Mouse (Mus musculus) heart, embryonic 11.5 days (tissue): Measurements from ENCODE around the gene Adcy5. TPM values are rescaled to one million over a fixed set of nuclear protein-coding genes. Genes with fewer than 3 reads are reported as not detected.

Experiments used
- ATAC-seq: fragments of 200-750 bp; cut with Nextera tagmentation; replicated peaks from 2 replicates; pipeline ENCODE4 v1.8.0; 2017; ENCODE audit warnings: moderate library complexity; ENCODE audit not compliant: insufficient number of reproducible peaks, low FRiP score, low TSS enrichment
- H3K27ac ChIP-seq: fragments of 300-500 bp; sonication (generic); 2 replicates; pipeline ENCODE4 v1.5.1; 2014; ENCODE audit warnings: mild to moderate bottlenecking, low read depth, low read length
- H3K27me3 ChIP-seq: fragments of 300-500 bp; sonication (generic); 2 replicates; pipeline ENCODE4 v1.6.1; 2014; ENCODE audit warnings: mild to moderate bottlenecking, low read length, mixed read lengths; ENCODE audit not compliant: control insufficient read depth, insufficient read depth
- H3K36me3 ChIP-seq: fragments of 300-500 bp; sonication (generic); 2 replicates; pipeline ENCODE4 v1.6.1; 2014; ENCODE audit warnings: mild to moderate bottlenecking, low read length, moderate library complexity, mixed read lengths; ENCODE audit not compliant: control insufficient read depth, insufficient read depth
- H3K4me1 ChIP-seq: fragments of 300-500 bp; sonication (generic); 2 replicates; pipeline ENCODE4 v1.6.1; 2014; ENCODE audit warnings: low read length; ENCODE audit not compliant: control insufficient read depth, insufficient read depth
- H3K4me2 ChIP-seq: fragments of 300-500 bp; sonication (generic); 2 replicates; pipeline ENCODE4 v1.6.1; 2014; ENCODE audit warnings: mild to moderate bottlenecking, moderate library complexity
- H3K4me3 ChIP-seq: fragments of 300-500 bp; sonication (generic); 2 replicates; pipeline ENCODE4 v1.5.1; 2014; ENCODE audit warnings: low read depth, low read length
- H3K9ac ChIP-seq: fragments of 300-500 bp; sonication (generic); 2 replicates; pipeline ENCODE4 v1.6.1; 2014; ENCODE audit warnings: mild to moderate bottlenecking, low read depth, low read length, moderate library complexity
- H3K9me3 ChIP-seq: fragments of 300-500 bp; sonication (generic); replicated peaks from 2 replicates; pipeline ENCODE4 v1.6.1; 2016; ENCODE audit warnings: low read length; ENCODE audit not compliant: control insufficient read depth
- WGBS: fragments of 180-500 bp; shearing (Covaris S2); extraction: QIAGEN DNeasy Blood & Tissue Kit; methylation state at CpG from one replicate; pipeline ENCODE4 v1.1.7; 2014; ENCODE audit not compliant: insufficient replicate concordance; 5-methylcytosine and 5-hydroxymethylcytosine counted together
- polyA plus RNA-seq: library from polyadenylated mRNA; unstranded; fragments of >200 nt; fragmentation: Nextera tagmentation; extraction: Ambion mirVana; gene quantifications from 2 replicates; pipeline ENCODE4 v1.2.1, GENCODE M21; 2014

Gene Adcy5
- polyA plus RNA-seq, 1 experiment from 2014 or later: 5.6 TPM

DNA sequence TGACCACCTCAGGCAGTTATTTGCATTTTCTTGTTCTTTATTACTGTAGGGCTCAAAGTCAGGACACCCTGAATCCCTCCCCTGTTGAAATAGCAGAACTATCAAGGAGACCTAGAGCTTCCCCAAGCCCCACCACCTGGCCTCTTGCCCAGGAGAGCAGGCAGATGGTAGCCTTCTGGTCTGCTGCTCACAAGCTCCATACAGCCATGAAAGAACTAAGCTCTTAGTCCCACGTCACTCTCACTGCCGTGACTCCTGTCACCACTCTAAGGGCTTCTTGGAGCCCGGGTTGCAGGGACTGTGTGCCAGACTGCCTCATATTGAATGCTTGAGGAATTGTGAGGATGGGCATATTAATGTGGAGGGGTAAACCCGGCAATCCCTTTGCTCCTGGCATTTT is 69.3 kb downstream of the Adcy5 start:
- Histone ChIP-seq H3K4me3 (no peak overlapping the region; the same call in 1 of the 2 replicates), H3K27me3 (0 out of 2 replicates have a peak, but pooled peaks cover 6% of the 10 kb centered on the region), H3K4me2 (peak overlapping the region; percentile 48), H3K27ac (peak overlapping the region; percentile 95), H3K9me3 (no peaks in the 10 kb centered on the region), H3K4me1 (peaks cover 70% of the 10 kb centered on the region), H3K36me3 (no peaks in the 10 kb centered on the region), H3K9ac (peak overlapping the region; percentile 52; the same call in 1 of the 2 replicates)
- WGBS: 44% methylated on average over 4 of the region's 4 CpGs
- no peak for ATAC-seq

DNA sequence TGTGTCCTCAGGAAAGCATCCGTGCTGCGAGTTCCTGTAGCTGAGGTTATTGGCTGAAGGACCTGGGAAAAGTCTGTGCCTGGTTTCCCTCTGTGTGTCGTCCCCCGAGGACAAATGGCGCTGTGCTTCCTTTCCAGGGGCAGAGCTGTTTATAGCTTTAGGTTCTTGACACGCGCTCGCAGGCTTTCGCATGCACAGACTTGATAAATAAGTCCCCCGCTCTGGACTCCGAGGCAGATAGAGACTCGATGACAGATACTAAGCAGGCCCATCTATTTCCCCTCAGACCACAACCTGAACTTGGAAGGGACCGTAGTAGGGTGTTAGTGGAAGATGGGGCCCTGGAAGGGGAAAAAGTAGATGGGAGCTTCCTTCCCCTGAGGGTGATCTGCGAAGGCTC is 70.0 kb downstream of the Adcy5 start:
- 0 out of 2 replicates have a peak, but pooled peaks cover 6% of the 10 kb centered on the region for H3K27me3 ChIP-seq
- no peak overlapping the region for H3K9ac ChIP-seq
- H3K36me3 ChIP-seq: no peaks in the 10 kb centered on the region
- H3K4me3 ChIP-seq: no peak overlapping the region
- peak; percentile 52; the same call in 1 of the 2 replicates for ATAC-seq
- H3K4me1 ChIP-seq: peaks cover 77% of the 10 kb centered on the region
- WGBS: 7% methylated on average over 14 of the region's 14 CpGs
- H3K27ac ChIP-seq: peak overlapping the region; percentile 95
- H3K4me2 ChIP-seq: peak overlapping the region; percentile 48
- no peaks in the 10 kb centered on the region for H3K9me3 ChIP-seq

DNA sequence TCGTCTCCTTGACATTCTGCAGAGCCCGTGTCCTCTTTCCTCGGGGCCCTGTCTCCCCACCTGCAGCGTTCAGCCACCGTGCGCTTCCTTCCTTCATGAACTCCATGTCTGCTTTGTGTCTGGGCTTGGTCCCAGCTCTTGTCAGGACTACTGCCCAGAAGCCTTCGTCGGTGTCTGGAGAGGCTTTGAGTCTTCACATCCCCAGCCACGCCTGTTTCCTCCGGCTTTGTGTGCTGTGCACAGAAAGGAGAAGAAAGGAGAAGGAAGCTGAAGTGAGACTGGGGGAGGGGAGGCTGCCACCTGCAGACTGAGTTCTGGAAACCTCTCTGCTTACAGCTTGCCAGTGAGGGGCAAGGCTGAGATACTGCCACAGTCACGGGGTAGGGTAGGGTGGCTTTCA is 74.9 kb downstream of the Adcy5 start:
- Histone ChIP-seq H3K27me3 (0 out of 2 replicates have a peak, but pooled peaks cover 6% of the 10 kb centered on the region), H3K36me3 (no peaks in the 10 kb centered on the region), H3K4me1 (peaks cover 76% of the 10 kb centered on the region), H3K9ac (0 out of 2 replicates have a peak overlapping the region, but pooled peaks have one; percentile 28), H3K4me3 (no peak overlapping the region), H3K4me2 (no peak overlapping the region), H3K9me3 (no peaks in the 10 kb centered on the region), H3K27ac (0 out of 2 replicates have a peak overlapping the region, but pooled peaks have one; percentile 22)
- ATAC-seq: no peak
- WGBS: 29% methylated on average over 11 of the region's 11 CpGs

DNA sequence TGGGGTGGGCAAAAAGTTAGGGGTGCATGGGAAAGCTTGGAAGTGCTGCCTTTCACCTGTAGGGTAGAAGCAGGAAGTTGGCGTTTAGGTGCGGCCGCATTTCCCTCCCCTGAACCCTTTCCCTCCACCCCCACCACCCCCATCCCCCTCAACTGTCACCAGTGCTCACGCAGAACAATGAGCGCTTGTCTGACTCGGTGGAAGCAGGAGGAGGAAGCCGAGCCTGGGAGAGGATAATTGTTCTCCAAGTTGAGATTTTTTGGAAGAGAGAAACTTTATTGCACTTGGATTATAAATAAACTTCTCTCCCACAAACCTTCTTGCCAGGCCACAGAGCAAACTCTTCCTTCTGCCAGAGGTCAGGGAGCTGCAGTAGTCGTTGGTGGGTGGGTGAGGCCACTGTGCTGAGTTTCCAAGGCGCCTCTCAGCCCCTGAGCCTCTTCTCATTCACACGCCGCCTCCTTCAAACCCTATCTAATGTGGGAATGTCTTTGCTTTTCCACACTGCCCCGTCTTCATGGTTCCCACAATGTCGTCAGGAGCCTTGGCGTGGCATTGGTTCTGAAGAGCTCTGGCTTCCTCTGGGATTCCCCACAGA is 77.6 kb downstream of the Adcy5 start:
- ATAC-seq: no peak
- Histone ChIP-seq H3K4me2 (peak overlapping the region; percentile 22), H3K27ac (peak overlapping the region; percentile 55), H3K36me3 (no peaks in the 10 kb centered on the region), H3K27me3 (0 out of 2 replicates have a peak, but pooled peaks cover 4% of the 10 kb centered on the region), H3K4me1 (peaks cover 50% of the 10 kb centered on the region), H3K4me3 (no peak overlapping the region), H3K9me3 (no peaks in the 10 kb centered on the region), H3K9ac (0 out of 2 replicates have a peak overlapping the region, but pooled peaks have one; percentile 16)
- WGBS: 20% methylated on average over 14 of the region's 14 CpGs

DNA sequence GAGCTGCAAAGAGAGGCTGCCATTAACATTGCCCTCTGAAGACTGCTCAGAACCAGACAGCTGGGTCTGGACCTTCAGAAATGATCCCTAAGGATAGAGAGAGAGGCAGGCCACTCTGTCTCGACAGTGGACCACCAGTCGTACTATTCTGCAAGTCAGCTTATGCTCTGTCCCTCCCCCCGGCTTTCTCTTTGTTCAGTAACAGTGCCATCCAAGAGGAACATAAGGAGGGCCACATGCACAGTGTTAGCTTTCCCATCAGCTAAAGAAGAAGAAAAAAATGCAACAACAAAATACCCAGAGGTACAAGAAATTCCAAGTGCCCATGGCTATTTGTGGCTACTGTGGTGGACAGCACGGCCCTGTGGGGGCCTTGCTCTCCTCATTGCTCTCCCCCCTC is 78.7 kb downstream of the Adcy5 start:
- Histone ChIP-seq H3K4me1 (peaks cover 50% of the 10 kb centered on the region), H3K27me3 (no peaks in the 10 kb centered on the region), H3K9me3 (no peaks in the 10 kb centered on the region), H3K9ac (no peak overlapping the region), H3K4me2 (no peak overlapping the region), H3K27ac (no peak overlapping the region; the same call in 1 of the 2 replicates), H3K4me3 (no peak overlapping the region), H3K36me3 (no peaks in the 10 kb centered on the region)
- 55% methylated on average over 4 of the region's 4 CpGs for WGBS
- ATAC-seq: no peak

DNA sequence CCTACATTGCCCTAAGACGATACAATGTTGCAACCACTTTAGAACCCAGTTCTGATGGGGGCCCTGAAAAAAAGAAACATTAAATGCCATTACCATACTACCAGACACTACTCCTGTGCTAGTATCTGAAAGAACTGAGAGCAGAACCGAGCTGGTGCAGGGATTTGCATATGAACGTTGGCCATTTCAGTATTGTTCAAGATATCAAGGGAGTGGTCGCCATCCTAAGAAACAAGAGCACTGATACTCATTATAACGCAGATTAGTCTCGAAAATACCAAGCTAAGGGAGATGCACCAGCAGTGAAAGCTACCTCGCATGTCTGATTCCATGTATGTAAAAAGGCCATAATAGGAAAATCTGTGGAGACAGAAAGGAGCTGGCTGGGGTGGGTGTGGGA is 82.4 kb downstream of the Adcy5 start:
- Histone ChIP-seq H3K9ac (no peak overlapping the region), H3K36me3 (no peaks in the 10 kb centered on the region), H3K4me2 (no peak overlapping the region), H3K4me3 (no peak overlapping the region), H3K9me3 (no peaks in the 10 kb centered on the region), H3K27me3 (no peaks in the 10 kb centered on the region), H3K27ac (no peak overlapping the region), H3K4me1 (peaks cover 16% of the 10 kb centered on the region)
- WGBS: 80% methylated on average over 7 of the region's 7 CpGs
- no peak for ATAC-seq

DNA sequence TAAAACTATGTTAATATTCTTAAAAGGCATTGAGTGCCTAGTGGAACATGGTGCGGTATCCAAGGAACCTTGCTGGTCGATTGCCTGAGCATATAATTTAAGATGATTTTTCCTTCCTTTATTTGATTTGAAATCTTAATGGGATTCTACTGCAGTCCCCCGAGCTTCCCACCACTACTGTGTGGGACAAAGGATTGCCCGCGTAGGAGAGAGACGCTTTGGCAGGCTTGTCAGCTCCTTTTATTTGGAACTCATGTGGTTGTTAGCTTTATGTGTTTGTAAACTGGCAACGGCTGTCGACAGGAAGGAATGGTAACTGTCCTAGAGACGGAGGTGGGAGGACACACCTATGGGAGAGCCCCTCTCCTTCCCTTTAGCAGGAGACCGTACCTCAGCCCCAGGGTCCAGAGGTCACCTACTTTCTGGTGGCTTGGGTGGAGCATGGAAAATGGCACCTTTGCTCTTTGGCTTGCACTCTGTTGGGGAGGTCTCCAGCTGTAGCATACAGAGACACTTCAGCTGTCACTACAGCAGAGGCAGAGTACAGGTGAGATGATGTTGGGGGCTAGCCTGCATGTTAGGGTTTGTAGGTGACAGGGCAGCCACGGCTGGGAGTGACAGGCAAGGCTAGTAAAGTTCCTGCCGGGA is 84.8 kb downstream of the Adcy5 start:
- H3K4me3 ChIP-seq: no peak overlapping the region
- 77% methylated on average over 12 of the region's 12 CpGs for WGBS
- no peaks in the 10 kb centered on the region for H3K36me3 ChIP-seq
- no peak overlapping the region for H3K4me2 ChIP-seq
- no peak overlapping the region for H3K9ac ChIP-seq
- H3K4me1 ChIP-seq: no peaks in the 10 kb centered on the region
- no peaks in the 10 kb centered on the region for H3K9me3 ChIP-seq
- no peak for ATAC-seq
- no peak overlapping the region for H3K27ac ChIP-seq
- H3K27me3 ChIP-seq: no peaks in the 10 kb centered on the region

DNA sequence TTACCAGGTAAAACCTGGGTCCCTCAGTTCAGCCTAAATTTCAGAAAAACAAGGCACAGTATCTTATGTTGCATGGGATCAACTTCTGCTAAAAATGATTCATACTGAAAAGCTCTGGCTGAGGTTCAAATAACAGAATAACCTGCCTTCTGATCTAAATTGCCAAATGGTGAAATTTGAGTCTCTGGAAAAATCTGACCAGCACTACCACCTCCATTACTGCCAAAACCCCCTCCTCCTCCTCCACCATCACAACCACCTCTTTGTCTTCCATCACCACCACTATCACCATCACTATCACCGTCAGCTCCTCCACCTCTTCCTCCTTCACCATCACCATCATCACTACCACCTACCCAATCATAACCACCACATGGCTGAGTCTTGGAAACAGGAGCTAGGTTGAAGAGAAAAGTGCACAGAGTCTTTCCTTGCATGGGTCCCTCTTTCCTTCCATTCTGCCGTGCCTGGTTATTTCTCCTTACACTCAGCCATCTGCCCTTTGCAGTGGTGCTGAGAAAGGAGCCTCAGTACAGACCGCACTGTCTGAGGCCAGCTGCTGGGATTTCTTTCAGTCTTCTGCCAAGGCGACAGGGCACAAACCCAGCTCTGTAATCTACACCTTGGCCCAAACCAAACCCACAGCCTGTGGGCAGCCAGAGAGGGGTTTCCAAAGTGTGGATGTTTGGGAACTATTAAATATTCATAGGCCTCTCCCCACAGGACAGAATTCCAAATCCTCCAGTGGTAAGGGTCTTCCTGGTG is 85.5 kb downstream of the Adcy5 start:
- no peak for ATAC-seq
- H3K9me3 ChIP-seq: no peaks in the 10 kb centered on the region
- H3K36me3 ChIP-seq: no peaks in the 10 kb centered on the region
- 85% methylated on average over 4 of the region's 4 CpGs for WGBS
- H3K4me3 ChIP-seq: no peak overlapping the region
- H3K27me3 ChIP-seq: no peaks in the 10 kb centered on the region
- no peak overlapping the region for H3K27ac ChIP-seq
- H3K9ac ChIP-seq: no peak overlapping the region
- H3K4me2 ChIP-seq: no peak overlapping the region
- no peaks in the 10 kb centered on the region for H3K4me1 ChIP-seq
